Mouse (Mus musculus): ENCODE measurements around the gene Lmo3.

Gene Lmo3

GRCm38 (mm10) chr6:138323325-138323724 lies 258.4 kb downstream of the Lmo3 start:
- ATAC-seq (ENCODE audit: insufficient number of reproducible peaks, low FRiP score, low TSS enrichment) = no peak

GRCm38 (mm10) chr6:138320190-138320737 lies 261.5 kb downstream of the Lmo3 start:
- ATAC-seq (ENCODE audit: insufficient number of reproducible peaks, low FRiP score, low TSS enrichment) = no peak
